Mouse (Mus musculus) limb, embryonic 14.5 days (tissue): ENCODE data around the gene Senp5. TPM values are rescaled to one million over a fixed set of nuclear protein-coding genes. Genes with fewer than 3 reads are reported as not detected.

ENCODE experiments used
- ATAC-seq: fragments of 200-750 bp; cut with Nextera tagmentation; 2 replicates; pipeline ENCODE4 v1.8.0; 2017; ENCODE audit warnings: low read depth, moderate number of reproducible peaks, moderate TSS enrichment; ENCODE audit not compliant: low FRiP score
- DNase-seq: peaks from one replicate; pipeline ENCODE4 v3.0.0-alpha.2; 2015; ENCODE audit warnings: low spot score
- H3K27ac ChIP-seq: fragments of 300-500 bp; sonication (generic); replicated peaks from 2 replicates; pipeline ENCODE4 v1.5.1; 2014; ENCODE audit warnings: low read depth, mild to moderate bottlenecking, low read length, moderate library complexity, mixed read lengths
- H3K27me3 ChIP-seq: fragments of 300-500 bp; sonication (generic); 2 replicates; pipeline ENCODE4 v1.6.1; 2014; ENCODE audit warnings: low read length, mixed read lengths; ENCODE audit not compliant: control insufficient read depth, insufficient read depth
- H3K36me3 ChIP-seq: fragments of 300-500 bp; sonication (generic); 2 replicates; pipeline ENCODE4 v1.6.1; 2014; ENCODE audit warnings: mild to moderate bottlenecking, low read length, moderate library complexity, mixed read lengths; ENCODE audit not compliant: control insufficient read depth, insufficient read depth
- H3K4me1 ChIP-seq: fragments of 300-500 bp; sonication (generic); 2 replicates; pipeline ENCODE4 v1.6.1; 2014; ENCODE audit warnings: antibody characterized with exemption, low read length, mixed read lengths; ENCODE audit not compliant: control insufficient read depth, insufficient read depth
- H3K4me2 ChIP-seq: fragments of 300-500 bp; sonication (generic); replicated peaks from 2 replicates; pipeline ENCODE4 v1.6.1; 2014; ENCODE audit warnings: low read depth, mild to moderate bottlenecking, low read length, moderate library complexity; ENCODE audit not compliant: severe bottlenecking
- H3K4me3 ChIP-seq: fragments of 300-500 bp; sonication (generic); replicated peaks from 2 replicates; pipeline ENCODE4 v1.5.1; 2014; ENCODE audit warnings: low read length
- H3K9ac ChIP-seq: fragments of 300-500 bp; sonication (generic); 2 replicates; pipeline ENCODE4 v1.6.1; 2014; ENCODE audit warnings: mild to moderate bottlenecking, low read depth, low read length, moderate library complexity; ENCODE audit not compliant: severe bottlenecking
- H3K9me3 ChIP-seq: fragments of 300-500 bp; sonication (generic); 2 replicates; pipeline ENCODE4 v1.6.1; 2016; ENCODE audit warnings: low read length; ENCODE audit not compliant: control insufficient read depth
- POLR2A ChIP-seq: fragments of 200-500 bp; IDR thresholded peaks from 2 replicates; pipeline ENCODE4 v1.8.0; 2012; ENCODE audit warnings: inconsistent platforms, mild to moderate bottlenecking, moderate library complexity, borderline replicate concordance; ENCODE audit not compliant: insufficient read depth, insufficient read length; ENCODE audit errors: extremely low read depth
- WGBS: fragments of 180-500 bp; shearing (Covaris S2); extraction: QIAGEN DNeasy Blood & Tissue Kit; methylation state at CpG from one replicate; pipeline ENCODE4 v1.1.7; 2014; 5-methylcytosine and 5-hydroxymethylcytosine counted together
- polyA plus RNA-seq, 2 experiments: library from polyadenylated mRNA; depleted of rRNA in 1 of 2; stranded (reverse) in 1 of 2; unstranded in 1 of 2; fragments of >200 nt; fragmentation: Nextera tagmentation in 1 of 2; extraction: Ambion mirVana in 1 of 2; gene quantifications; 2 replicates each; pipeline versions ENCODE4 v1.2.1 to v1.2.3; 2012 to 2014

The Senp5 gene
- polyA plus RNA-seq, 2 experiments, result 8.9 to 17.2 TPM

GRCm38 (mm10) chr16:32008529-32009293 is 5.6 kb upstream of the Senp5 start:
- Histone ChIP-seq H3K27me3 (no peaks in the 10 kb centered on the region), H3K9ac (no peak overlapping the region), H3K36me3 (no peaks in the 10 kb centered on the region), H3K27ac (no peak overlapping the region), H3K9me3 (no peaks in the 10 kb centered on the region), H3K4me3 (no peak overlapping the region), H3K4me1 (no peaks in the 10 kb centered on the region), H3K4me2 (no peak overlapping the region)
- WGBS, result 70% methylated on average over 10 of the region's 10 CpGs
- TF ChIP-seq POLR2A, result no peak
- DNase-seq (no peak), ATAC-seq (no peak)

GRCm38 (mm10) chr16:32004731-32005130 is 1.6 kb upstream of the Senp5 start:
- no peak overlapping the region for H3K27ac ChIP-seq
- DNase-seq (no peak), ATAC-seq (no peak)
- peaks cover 1% of the 10 kb centered on the region; the same call in 1 of the 2 replicates for H3K36me3 ChIP-seq
- H3K9ac ChIP-seq, result no peak overlapping the region
- TF ChIP-seq POLR2A, result no peak
- H3K27me3 ChIP-seq, result no peaks in the 10 kb centered on the region
- no peaks in the 10 kb centered on the region for H3K9me3 ChIP-seq
- no peak overlapping the region for H3K4me2 ChIP-seq
- H3K4me1 ChIP-seq, result peaks cover 11% of the 10 kb centered on the region; the same call in 1 of the 2 replicates
- no peak overlapping the region for H3K4me3 ChIP-seq
- over 99% methylated on average over 3 of the region's 3 CpGs for WGBS

GRCm38 (mm10) chr16:31996371-31996770 is 6.7 kb downstream of the Senp5 start:
- no peak for TF ChIP-seq POLR2A
- H3K4me3 ChIP-seq, result no peak overlapping the region

GRCm38 (mm10) chr16:31993946-31994345 is 9.1 kb downstream of the Senp5 start:
- Histone ChIP-seq H3K4me3 (no peak overlapping the region), H3K4me2 (no peak overlapping the region), H3K4me1 (no peaks in the 10 kb centered on the region), H3K9me3 (no peaks in the 10 kb centered on the region), H3K9ac (no peak overlapping the region), H3K27ac (no peak overlapping the region), H3K36me3 (peaks cover 35% of the 10 kb centered on the region), H3K27me3 (no peaks in the 10 kb centered on the region)
- no peak for ATAC-seq
- no peak for DNase-seq
- no peak for TF ChIP-seq POLR2A

More at GRCm38 (mm10) chr16:31996371-31996770, 6.7 kb downstream of the Senp5 start:
- Histone ChIP-seq H3K27me3 (no peaks in the 10 kb centered on the region), H3K9ac (no peak overlapping the region), H3K27ac (no peak overlapping the region), H3K36me3 (peaks cover 26% of the 10 kb centered on the region), H3K9me3 (no peaks in the 10 kb centered on the region), H3K4me2 (no peak overlapping the region), H3K4me1 (no peaks in the 10 kb centered on the region)
- WGBS, result 90% methylated on average over 5 of the region's 5 CpGs
- DNase-seq (no peak), ATAC-seq (no peak)

- 90% methylated on average over 4 of the region's 4 CpGs for WGBS
Measured at GRCm38 (mm10) chr16:31993195-31993594, 9.9 kb downstream of the Senp5 start.

More at GRCm38 (mm10) chr16:31993195-31993594, 9.9 kb downstream of the Senp5 start:
- H3K4me2 ChIP-seq, result no peak overlapping the region
- no peak overlapping the region for H3K9ac ChIP-seq
- H3K36me3 ChIP-seq, result peaks cover 35% of the 10 kb centered on the region
- no peak overlapping the region for H3K4me3 ChIP-seq
- no peak overlapping the region for H3K27ac ChIP-seq
- H3K9me3 ChIP-seq, result no peaks in the 10 kb centered on the region
- ATAC-seq (no peak), DNase-seq (no peak)
- TF ChIP-seq POLR2A, result no peak
- no peaks in the 10 kb centered on the region for H3K27me3 ChIP-seq
- H3K4me1 ChIP-seq, result no peaks in the 10 kb centered on the region
